Mouse (Mus musculus): ENCODE data around the gene Ttll5.
A peak's percentile ranks its signal among the peaks of the same experiment; 100 is the strongest.

The Ttll5 gene

DNA sequence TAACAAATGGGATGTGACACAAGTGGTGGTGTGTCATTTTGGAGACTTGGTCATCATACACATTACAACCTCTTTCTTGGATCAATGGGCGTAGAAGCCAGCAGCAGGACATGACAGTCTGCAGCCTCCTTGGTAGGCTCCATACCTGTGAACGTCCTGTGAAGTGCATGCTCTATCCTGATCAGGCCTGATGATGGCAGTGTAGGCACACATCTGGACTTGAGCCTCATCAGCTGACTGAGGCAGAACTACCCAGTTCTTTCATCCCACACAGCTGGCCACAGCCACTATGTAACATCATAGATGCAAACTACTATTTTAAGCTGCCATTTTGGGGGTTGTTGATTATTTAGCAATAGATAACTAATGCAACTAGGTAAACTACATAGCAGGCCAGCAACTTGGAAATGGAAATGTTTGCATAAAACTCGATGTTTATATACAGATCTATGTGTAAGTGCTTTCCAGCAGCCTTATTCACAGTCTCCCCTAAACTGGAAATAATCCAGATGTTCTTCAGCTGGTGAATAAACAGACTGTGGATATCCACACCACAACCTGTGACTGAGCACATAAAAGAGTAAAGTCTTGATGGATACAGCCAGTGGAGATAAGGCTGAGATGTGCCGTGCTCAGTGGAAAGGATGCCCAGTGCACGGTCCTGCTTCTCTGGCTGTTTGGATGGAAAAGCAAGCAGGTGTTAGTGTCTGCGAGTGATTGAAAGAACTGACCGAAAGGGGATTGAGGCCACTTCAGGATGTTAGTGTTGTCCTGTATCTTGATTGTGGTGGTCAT, 23.9 kb downstream of the Ttll5 start:
- DNase-seq (ENCODE audit: low read depth): no peak

DNA sequence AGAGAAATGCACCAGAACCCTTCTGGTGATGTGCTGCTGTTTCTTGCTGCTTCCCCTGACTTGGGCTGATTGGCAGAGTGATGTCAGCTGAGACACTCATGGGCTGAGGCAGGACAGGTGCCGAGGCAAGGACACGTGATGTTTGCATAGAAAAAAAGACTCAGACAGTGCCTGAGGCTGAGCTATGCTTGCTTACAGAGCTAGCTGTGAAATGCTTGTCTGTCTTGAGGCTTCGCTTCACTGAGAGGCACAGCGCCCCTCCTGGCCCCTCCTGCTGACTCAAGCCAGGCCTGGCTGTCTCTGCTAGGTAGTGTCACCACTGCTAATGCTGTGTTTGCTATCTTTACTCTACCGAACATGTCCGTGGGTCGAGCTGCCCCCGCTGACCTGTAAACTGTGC, 26.2 kb downstream of the Ttll5 start:
- no peak for DNase-seq (ENCODE audit: low read depth)

DNA sequence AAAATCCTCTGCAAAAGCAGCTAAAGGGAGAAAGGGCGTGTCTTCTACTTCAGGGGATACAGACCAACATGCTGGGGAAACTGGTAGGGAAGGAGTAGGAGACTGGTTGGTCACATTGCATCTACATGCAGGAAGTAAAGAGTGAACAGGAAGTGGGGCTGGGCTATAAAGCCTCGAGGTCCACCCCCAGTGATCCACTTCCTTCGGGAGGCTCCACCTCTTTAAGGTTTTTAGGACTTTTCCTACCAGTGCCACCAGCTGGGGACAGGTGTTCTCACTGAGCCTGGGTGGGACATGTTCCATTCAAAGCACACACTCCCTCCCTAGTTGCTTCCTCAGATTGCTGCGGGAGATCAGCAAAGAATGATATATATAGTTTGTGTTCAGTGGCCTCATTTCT, 29.4 kb downstream of the Ttll5 start:
- DNase-seq (ENCODE audit: low read depth): no peak

DNA sequence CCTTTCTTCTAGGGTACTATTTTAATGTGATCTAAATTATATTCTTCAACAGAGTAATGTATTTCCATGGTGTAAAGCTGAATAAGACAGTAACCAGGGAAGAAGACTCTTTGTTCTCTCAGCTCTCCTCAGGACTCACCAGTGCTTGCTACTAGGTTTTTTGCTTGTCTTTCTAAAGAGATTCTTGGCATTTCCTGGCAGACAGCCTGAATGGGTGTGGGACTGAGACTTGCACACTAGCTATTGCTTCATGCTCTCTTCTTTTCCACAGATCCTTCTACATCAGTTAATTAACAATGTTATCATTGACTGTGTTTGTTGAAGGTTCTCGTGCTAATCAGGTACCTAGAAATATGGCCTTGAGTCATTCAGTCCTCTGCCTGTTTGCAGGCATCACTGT, 29.8 kb downstream of the Ttll5 start:
- no peak for DNase-seq (ENCODE audit: low read depth)

DNA sequence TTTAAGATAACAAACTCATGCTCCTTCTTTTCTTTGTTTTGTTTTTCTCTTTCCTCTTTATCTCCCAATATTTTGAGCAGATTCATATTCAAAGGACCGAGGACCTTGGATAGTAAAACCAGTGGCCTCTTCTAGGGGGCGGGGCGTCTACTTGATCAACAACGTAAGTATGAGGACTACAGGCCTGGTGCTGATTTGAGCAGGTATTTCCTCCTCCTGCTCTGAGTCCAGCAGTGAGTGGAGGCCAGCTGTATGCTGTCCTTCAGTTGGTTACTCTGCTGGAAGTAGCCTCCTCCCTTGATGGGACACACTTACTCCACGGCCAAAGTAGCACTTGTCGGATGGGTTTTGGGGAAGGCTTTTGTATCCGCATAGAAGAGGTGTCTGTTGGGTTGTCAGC, 32.8 kb downstream of the Ttll5 start:
- no peak for DNase-seq (ENCODE audit: low read depth)

DNA sequence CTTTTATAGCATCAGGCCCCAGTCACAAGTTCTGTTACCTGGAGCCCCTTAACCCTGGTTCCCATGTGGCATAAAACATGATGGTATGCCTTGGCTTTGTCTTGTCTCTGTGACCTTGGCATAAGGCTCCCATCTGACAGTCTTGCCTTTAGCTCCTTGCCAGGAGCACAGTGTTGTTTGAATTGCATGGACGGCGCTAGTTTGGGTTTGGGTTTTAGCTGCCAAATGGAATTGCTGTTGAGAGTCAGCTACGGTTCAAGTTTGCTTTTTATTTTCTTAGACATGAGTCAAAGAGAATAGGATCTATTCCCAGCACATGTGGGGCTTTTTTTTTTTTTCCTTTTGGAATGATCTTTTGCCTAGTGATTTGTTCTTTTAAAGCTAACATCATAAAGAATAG, 34.7 kb downstream of the Ttll5 start:
- no peak for DNase-seq (ENCODE audit: low read depth)

DNA sequence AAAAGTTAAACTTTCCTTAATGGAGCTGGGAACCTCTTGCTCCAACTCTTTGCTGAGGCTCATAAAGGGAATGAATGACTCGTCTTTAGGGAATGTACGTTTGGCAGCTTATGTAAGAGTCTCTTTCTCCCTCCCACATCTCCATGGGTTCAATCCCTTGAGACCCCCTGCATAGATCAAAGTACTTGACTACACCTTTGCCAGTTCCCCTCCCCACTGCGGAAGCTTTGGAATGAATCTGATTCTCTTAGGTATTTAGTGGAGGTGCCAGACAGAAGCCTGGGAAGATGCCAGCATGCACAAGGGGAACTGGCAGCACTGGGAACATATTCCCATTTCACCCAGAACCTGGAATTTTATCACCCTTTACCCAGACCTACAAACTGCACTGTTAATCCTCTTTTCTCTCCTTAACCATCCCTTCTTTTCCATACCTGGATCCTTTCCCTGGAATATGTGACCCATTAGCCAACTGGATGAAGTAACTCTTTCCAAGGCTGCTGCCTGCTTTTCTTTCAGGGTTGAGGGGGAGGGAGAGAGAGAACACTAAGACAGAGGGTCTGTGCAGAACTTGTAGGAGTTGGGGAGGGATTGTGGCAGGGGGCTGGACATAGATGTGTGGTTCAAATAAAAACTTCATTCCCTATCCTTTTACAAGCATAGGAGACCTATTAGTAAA, 35.2 kb downstream of the Ttll5 start:
- no peak for DNase-seq (ENCODE audit: low read depth)

DNA sequence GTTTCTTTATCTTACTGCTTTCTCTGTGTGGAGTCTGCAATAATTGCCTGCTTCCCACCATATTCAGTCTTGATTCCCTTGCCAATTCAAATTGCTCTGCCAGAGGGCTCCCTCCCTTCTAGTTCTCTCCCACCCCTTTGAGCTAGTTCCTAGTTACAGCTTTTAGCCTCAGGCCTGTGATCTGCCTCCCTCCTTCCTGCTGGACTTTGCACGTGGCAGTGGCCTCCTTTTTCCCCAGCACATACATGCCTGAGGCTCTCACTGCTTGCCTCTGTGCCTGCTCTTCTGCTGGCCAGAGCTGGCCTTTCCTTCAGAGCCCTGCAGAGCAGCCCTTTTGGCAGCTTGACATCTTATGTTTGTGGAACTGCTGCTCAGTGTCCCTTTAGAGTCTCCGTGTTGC, 38.1 kb downstream of the Ttll5 start:
- DNase-seq (ENCODE audit: low read depth): no peak

DNA sequence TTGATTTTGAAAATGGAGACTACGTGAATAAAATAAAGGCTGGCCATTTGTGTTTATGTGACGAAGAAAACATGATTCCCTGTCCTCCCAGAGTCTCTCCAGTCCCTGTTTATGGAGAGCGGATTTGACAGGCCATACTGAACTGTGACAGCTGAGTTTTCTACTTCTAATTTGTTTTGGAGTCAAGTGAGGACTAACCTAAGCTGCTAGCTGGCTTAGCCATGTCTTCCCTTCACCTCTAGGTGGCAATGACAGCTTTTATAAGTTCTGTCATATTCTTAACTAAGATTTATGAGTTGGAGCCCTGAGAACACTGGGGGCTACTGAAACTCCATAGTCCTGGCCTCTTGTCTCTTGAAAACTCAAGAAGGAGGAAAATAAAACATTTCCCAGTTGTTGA, 41.1 kb downstream of the Ttll5 start:
- no peak for DNase-seq (ENCODE audit: low read depth)

DNA sequence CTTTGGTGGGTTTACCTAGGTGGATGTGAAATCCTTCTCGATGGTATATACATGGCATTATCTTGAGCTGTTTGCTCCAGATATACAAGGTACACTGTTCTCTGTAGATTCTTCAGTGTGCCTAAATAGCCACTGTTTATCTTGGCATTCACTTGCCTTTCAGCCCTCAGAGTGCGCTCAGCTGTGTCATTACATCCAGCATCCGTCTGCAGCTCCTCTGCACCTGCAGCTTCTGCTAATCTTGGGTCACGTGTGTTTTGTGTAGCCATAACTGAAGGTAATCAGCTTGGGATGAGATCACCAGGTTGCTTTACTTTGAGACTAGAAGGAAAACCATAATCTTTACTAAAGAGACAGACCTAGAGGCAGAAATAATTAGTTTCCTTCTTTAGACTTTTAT, 42.2 kb downstream of the Ttll5 start:
- no peak for DNase-seq (ENCODE audit: low read depth)

DNA sequence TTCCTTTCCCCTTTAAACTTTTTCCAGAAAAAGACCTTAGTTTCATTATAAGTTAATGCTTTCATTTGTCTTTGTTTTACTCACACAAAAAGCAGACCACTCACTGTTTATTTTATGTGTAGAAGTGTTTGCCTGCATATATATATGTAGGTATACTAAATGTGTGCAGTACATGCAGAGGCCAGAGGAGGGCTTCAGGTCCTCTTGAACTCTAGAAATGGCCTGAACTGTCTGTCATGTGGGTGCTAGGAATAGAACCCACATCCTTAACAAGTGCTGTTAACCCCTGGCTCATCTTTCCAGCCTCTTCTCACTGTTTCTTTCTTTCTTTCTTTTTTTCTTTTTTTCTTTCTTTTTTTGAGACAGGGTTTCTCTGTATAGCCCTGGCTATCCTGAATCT, 42.7 kb downstream of the Ttll5 start:
- no peak for DNase-seq (ENCODE audit: low read depth)

DNA sequence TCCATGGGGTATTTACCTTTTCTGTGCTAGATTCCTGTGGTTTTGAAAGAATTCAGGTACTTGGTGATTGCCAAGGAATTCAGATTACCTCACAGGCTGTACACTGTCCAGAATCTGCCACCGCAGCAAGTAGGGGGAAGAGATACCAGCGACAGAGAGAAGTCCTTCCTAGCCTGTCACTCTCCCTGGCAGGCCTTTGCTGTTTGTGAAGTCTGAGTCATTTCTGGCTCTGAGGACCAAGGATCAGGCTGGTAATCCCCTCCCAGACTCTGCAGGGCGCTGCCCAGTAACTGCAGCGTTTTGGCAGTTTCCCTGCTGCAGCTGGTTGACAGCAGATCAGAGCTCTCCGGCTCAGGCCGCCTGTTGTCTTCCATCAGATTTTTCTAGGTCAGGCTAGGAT, 45.0 kb downstream of the Ttll5 start:
- DNase-seq (ENCODE audit: low read depth): no peak

DNA sequence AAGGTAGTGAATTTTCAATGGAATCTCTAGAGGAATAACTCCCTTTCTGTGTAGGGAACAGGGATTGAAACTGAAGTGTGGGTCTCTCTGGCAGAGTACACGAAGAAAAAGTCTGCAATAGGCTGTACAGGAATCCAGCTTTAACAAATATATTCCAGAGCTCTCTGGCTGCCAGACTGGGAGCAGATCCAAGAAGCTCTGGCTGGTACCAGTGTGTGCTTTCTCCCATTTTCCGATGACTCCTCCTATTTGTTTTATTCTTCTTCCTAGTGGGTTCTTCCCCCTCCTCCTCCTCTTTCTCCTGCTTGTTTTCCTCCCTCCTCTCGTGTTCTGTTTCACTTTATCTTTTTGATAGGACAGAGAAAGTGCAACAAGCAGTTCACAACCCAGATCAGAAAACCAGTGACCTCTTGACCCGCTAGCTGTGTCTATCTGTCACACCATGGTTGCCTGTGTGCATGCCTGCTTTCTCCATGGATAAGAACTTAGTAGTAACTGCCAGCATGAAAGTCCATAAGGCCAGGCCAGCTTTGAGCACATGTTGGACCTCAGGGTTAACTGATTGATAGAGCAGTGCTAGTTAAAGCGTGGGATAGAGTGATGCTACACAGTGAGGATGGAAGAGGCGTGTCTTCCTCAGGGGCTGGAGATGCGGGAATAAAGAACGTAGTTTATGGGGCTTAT, 55.3 kb downstream of the Ttll5 start:
- DNase-seq (ENCODE audit: low read depth): no peak

DNA sequence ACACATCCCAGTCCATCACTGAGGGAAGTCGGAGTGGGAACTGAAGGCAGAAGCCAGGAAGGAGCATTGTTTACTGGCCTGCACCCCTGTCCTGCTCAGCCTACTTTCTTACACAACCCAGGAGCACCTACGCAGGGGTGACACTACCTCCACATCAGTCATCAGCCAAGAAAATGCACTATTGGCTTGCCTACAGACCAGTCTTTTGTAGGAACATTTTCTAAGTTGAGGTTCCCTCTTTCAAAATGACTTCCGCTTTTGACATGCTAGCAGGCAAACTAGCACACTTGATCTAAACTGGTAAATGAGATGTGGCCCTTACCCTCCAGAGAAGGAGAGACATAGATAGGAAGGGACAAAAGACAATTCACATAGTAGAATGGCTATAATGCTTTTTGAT, 60.6 kb downstream of the Ttll5 start:
- DNase-seq (ENCODE audit: low read depth): no peak

DNA sequence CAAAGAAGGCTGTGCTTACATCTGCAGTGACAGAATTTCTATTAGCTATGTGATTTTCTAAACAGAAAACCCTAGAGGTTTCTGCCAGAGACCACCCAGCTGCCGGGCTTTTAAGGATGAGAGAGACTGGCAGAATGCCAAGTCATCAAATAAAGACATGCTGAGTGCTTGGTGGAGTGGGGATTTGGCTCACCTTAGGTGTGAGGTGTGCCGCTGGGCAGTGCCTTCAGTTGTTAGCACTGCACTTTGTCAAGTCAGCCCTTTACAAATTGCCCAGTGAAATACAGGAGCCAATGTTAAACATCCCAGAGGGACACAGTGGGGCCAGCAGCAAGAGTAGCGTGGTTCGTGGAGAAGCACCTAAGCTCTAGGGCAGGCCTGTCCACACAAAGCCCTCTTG, 65.6 kb downstream of the Ttll5 start:
- no peak for DNase-seq (ENCODE audit: low read depth)

DNA sequence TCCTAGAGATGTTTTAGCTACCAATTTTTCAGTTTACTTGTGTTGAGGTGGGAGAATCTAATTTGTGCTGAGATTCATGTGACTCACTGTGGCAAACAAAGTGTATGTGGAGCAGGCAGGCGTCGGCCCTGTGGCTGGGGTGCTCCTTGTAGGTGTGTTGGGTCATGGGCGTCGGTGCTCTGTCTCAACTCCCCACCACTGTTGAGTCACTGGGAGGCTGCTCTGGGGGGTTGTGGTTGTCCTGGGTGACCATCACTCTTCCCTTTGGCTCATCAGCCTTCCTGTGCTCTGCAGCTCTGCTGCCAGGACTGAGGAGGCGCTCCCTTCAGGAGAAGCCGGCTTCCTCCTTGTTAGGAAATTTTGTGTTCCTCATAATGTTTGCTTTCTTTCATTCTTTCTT, 79.5 kb downstream of the Ttll5 start:
- no peak for DNase-seq (ENCODE audit: low read depth)

DNA sequence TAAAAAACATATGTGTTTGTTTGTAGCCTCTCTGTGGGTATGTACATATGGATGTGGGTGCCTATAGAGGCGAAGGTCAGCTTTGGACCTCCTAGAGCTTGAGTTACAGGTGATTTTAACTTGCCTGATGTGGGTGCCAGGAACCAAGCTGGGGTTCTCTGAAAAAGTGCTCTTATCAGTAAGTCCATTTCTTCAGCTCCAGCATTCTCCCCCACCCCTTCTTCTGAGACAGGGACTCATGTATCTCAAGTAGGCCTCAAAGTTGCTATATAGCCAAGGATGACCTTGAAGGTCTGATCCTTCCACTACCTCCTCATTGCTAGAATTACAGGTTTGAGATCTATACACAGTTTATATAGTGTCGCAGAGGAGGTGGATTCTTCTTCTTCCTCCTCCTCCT, 81.2 kb downstream of the Ttll5 start:
- DNase-seq (ENCODE audit: low read depth): peak; percentile 31

DNA sequence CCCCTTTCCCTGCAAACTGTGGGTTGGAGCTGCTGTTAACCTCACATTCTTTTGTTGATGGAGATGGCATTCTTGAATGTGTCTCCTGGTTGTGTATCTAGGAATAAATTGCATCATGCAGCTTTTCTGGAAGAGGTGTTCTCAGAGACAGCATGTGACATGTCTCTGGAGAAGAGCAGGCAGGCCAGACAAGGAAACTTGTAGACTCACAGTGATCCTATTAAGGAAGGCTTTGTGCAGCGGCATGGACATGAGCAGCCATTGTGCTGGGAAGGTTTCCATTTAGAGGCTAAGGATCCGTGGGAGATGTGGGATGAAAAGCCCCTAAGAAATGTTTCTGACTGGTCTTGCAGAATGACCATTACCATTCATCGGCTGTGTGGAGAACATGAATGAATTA, 83.4 kb downstream of the Ttll5 start:
- DNase-seq (ENCODE audit: low read depth): no peak

DNA sequence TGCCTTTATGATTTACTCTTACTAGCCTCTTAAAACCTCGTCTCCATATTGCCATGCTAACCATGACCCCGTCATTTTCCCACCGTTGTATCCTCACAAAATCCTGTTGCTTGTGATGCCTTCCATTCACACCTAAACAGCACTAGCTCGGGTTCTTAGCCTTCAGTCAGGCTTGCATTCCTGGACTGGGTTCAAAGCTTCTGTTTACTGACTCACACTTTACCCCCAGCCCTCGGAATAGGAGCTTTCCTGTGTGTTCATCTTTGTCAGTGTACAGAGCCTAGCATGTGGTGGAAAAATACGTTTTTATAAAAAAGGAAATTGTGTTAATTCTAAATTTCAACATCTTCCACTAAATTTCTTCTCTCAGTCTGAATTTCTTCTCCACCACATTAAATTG, 86.4 kb downstream of the Ttll5 start:
- no peak for DNase-seq (ENCODE audit: low read depth)

DNA sequence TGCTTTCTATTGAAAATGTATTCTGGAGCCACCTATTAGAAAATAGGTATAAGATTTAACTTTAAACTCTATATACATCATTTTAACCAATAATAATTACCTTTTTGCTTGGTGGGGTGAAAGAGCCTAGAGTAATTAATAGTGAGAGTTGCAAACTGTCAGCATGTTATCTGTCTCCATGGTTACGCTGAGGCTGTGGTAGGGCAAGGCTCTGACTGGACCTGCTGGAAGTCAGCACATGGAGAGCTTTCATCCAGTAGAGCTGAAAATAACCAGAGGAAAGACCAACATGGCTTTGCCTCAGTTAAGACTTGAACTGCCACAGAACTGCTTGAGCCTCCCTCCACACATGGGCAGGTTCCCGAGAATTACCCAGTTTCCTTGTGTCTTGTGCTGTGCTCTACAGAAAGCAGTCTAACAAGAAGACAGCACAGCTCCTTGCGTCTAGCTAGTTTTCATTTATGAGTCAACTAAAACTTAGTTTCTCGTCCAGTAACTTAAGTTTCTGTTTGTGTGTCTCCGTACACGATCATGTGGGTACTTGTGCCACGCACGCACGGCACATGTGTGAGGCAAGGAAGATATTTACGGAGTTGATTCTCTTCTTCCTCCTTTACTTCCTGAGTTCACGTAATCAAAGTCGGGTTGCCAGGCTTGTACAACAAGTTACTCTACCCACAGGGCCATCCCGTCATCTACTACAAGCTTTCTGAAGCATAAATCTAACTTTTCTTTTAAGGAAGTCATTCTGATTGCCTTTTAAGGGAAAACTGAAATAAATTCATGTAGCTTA, 88.4 kb downstream of the Ttll5 start:
- DNase-seq (ENCODE audit: low read depth): no peak

DNA sequence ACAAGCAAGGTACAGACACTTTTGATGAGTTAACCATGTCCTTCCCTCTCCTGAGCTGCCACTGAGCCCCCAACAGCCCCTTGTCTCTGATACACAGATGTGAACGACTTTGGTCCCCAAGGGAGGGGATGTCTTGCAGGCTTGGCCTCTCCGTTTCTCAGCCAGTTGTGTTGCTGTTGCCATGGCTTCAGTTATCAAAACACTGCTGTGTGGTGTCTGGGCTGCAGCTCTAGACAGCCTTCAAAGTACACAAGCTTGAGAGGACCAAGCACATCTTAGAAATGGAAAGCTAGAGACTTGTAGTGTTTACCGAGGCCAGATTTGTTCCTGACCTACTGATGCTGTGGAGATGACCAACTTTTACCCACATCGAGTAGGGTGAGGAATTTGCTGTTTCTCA, 102.4 kb downstream of the Ttll5 start:
- DNase-seq (ENCODE audit: low read depth): no peak

DNA sequence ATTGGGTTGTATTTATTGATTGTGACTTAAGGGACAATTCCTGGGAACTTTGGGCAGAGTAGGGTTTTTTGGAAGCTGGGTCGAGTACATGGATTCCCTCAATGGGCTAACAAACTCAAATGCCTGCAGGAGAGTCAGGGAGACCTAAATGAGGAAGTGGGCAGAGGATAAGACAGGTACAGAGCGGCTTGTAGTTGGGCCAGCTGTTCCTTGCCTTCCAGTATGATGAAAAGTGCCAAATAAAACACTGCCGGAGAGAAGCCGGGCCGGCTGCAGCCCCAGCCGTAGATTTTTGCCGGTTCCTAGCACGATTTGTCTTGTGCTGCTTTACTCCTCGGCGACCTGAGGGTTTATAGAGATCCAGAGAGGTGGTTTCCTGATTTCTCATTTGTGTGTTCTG, 104.1 kb downstream of the Ttll5 start:
- DNase-seq (ENCODE audit: low read depth): no peak

DNA sequence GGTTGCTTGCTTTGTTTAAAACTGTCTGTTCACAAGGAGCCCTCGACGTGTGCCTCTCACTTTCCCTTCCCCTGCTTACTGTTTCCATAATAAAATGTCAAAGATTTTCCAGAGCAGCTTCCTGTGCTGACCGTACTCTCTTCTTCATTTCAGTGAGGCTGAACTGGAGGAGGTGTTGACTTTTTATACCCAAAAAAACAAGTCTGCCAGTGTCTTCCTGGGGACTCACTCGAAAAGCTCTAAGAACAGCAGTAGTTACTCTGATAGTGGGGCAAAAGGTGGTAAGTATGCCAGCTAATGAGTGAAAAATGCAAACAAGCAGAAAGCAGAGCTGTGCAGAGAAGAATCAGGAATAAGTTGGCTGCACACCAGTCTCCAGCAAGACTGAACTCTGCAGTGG, 105.3 kb downstream of the Ttll5 start:
- no peak for DNase-seq (ENCODE audit: low read depth)
